Mouse (Mus musculus) adrenal gland, adult 18-20 months (tissue): Measurements from ENCODE around the gene Scnm1. TPM values are rescaled to one million over a fixed set of nuclear protein-coding genes. Genes with fewer than 3 reads are reported as not detected.
"Not testable (repeated sequence)": the region's sequence is repeated elsewhere in the genome, so short reads cannot be mapped to it uniquely, and the experiment has no call there.

Source experiments
- DNase-seq, 2 experiments: peaks; one replicate each; pipeline ENCODE4 v3.0.0; 2021 to 2022; ENCODE audit warnings: low spot score in 2 of 2
- total RNA-seq, 2 experiments: library from RNA; stranded (reverse); gene quantifications; 1 replicate in 1 of 2; 2 replicates in 1 of 2; pipeline ENCODE4 v1.2.3; 2021

Gene Scnm1
- total RNA-seq, 2 experiments from 2014 or later, result 25.6 to 33.4 TPM

- DNase-seq, result peak; percentile 33 to 54
These were observed 20.1 kb upstream of the Scnm1 start for GRCm38 (mm10) chr3:95153874-95154273.

- DNase-seq, result no peak
These were observed 14.1 kb upstream of the Scnm1 start for GRCm38 (mm10) chr3:95147924-95148323.

- peak; percentile 88 to 90 for DNase-seq
These were observed 8.8 kb upstream of the Scnm1 start for GRCm38 (mm10) chr3:95142617-95143011.

GRCm38 (mm10) chr3:95141952-95142616 is 8.3 kb upstream of the Scnm1 start, which contains the start of gene Tnfaip8l2:
Gene Tnfaip8l2, minus strand, starts transcription at chr3:95142360.
- no peak for DNase-seq

- no peak for DNase-seq
These were observed 7.7 kb upstream of the Scnm1 start for GRCm38 (mm10) chr3:95141474-95141873.

GRCm38 (mm10) chr3:95140795-95141194 is 7.0 kb upstream of the Scnm1 start:
- DNase-seq, result no peak

- no peak for DNase-seq
These were observed 6.4 kb upstream of the Scnm1 start for GRCm38 (mm10) chr3:95140289-95140595.

GRCm38 (mm10) chr3:95139586-95140288 is 5.9 kb upstream of the Scnm1 start:
- DNase-seq, result no peak

GRCm38 (mm10) chr3:95136336-95136735 is 2.5 kb upstream of the Scnm1 start:
- DNase-seq, result no peak

- DNase-seq, result no peak
These were observed 1.7 kb upstream of the Scnm1 start for GRCm38 (mm10) chr3:95135433-95136052.

GRCm38 (mm10) chr3:95135023-95135422 is 1.2 kb upstream of the Scnm1 start:
- DNase-seq, result peak; percentile 45 to 53

- not testable (repeated sequence) for DNase-seq
These were observed 322 bp upstream of the Scnm1 start for GRCm38 (mm10) chr3:95134133-95134532.

- DNase-seq, result no peak
These were observed 635 bp downstream of the Scnm1 start for GRCm38 (mm10) chr3:95133176-95133575.

GRCm38 (mm10) chr3:95132389-95132788 is 1.4 kb downstream of the Scnm1 start:
- not testable (repeated sequence) for DNase-seq

GRCm38 (mm10) chr3:95130081-95130480 is 3.7 kb downstream of the Scnm1 start:
- DNase-seq, result no peak

- no peak for DNase-seq
These were observed 4.6 kb downstream of the Scnm1 start for GRCm38 (mm10) chr3:95129226-95129651.

GRCm38 (mm10) chr3:95124972-95125371 is 8.8 kb downstream of the Scnm1 start:
- DNase-seq, result no peak

GRCm38 (mm10) chr3:95124246-95124645 is 9.6 kb downstream of the Scnm1 start, which contains the start of gene Tmod4:
Gene Tmod4, plus strand, starts transcription at chr3:95124476.
- no peak for DNase-seq

GRCm38 (mm10) chr3:95121580-95121979 is 12.2 kb downstream of the Scnm1 start:
- DNase-seq, result no peak

- DNase-seq, result no peak
These were observed 16.1 kb downstream of the Scnm1 start for GRCm38 (mm10) chr3:95117751-95118150.

- no peak for DNase-seq
These were observed 21.1 kb downstream of the Scnm1 start for GRCm38 (mm10) chr3:95112760-95113159.
